Mouse (Mus musculus): Measurements from ENCODE around the gene Cipc. TPM values are rescaled to one million over a fixed set of nuclear protein-coding genes. Genes with fewer than 3 reads are reported as not detected.
A peak's percentile ranks its signal among the peaks of the same experiment; 100 is the strongest.

Gene Cipc
- polyA plus RNA-seq, 1 experiment from 2014 or later: 26.7 TPM

DNA sequence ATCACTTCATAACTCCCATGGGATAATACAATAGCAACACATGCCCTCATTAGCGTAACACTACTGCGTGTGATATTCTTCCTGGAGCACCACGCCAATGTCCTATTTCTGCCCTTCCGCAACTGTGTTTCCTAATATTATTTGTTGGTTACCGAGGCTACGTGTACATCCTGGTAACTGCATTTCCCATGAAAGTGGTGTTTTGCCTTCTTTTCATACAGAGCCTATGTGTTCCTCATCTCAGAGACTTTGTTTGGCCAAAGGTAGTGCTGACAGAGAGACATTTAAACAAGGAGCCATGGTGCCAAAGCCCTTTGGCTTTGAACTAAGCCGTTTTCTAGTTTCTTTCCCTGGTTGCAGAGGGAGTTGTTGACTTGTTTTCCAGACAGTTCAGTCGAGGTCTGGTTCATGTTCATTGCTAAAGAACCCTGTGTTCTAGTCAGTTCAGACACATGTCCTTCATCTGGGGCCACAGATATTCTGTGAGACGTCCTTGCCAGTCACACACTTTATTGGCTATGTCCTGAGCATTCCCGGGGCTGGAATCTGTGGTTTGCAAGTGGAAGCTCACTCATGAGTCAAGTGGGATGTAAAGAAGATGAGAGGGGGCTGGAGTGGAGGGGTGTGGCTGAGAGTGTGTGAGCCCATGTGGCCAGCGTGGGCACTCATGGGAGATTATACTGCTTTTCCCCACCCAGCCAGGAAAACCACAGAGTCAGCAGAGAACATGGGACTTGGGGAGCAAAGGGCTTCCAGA, 10.1 kb upstream of the Cipc start:
- H3K27ac ChIP-seq: no peak overlapping the region
- no peaks in the 10 kb centered on the region for H3K27me3 ChIP-seq (ENCODE audit: insufficient read depth, poor library complexity, severe bottlenecking)
- H3K36me3 ChIP-seq: no peaks in the 10 kb centered on the region
- peaks cover 17% of the 10 kb centered on the region for H3K4me1 ChIP-seq
- DNase-seq (ENCODE audit: low spot score): no peak
- no peak overlapping the region for H3K4me3 ChIP-seq
- H3K9me3 ChIP-seq: no peaks in the 10 kb centered on the region
- 76% methylated on average over 11 of the region's 11 CpGs for WGBS

DNA sequence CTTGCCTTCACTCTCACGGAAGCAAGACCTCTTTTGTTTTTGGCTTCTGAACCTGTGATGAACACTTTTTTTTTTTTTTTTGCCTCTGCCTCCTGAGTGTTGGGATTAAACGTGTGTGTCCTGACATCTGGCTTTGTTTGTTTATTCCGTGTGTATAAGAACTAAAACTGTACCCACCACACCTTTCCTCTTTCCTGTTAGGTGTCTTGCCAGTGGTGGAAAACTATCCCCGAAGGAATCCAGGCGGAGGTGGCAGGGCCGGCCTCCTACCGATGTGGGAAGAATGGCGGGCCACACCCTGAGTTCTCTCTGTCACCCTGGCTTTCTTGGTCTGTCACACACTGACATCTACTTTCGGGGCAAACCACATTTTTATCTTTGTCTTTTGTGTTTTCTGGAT, 8.3 kb upstream of the Cipc start:
- H3K4me1 ChIP-seq: peaks cover 16% of the 10 kb centered on the region
- 69% methylated on average over 9 of the region's 9 CpGs for WGBS
- H3K9me3 ChIP-seq: no peaks in the 10 kb centered on the region
- H3K27me3 ChIP-seq (ENCODE audit: insufficient read depth, poor library complexity, severe bottlenecking): no peaks in the 10 kb centered on the region
- DNase-seq (ENCODE audit: low spot score): no peak
- no peak overlapping the region for H3K4me3 ChIP-seq
- no peaks in the 10 kb centered on the region for H3K36me3 ChIP-seq
- H3K27ac ChIP-seq: no peak overlapping the region

GRCm38 (mm10) chr12:86941173-86941572, 5.7 kb upstream of the Cipc start:
- no peaks in the 10 kb centered on the region for H3K9me3 ChIP-seq
- no peak for DNase-seq (ENCODE audit: low spot score)
- H3K4me3 ChIP-seq: peak overlapping the region; percentile 15; the same call in 1 of the 2 replicates
- H3K36me3 ChIP-seq: no peaks in the 10 kb centered on the region
- peak overlapping the region; percentile 74 for H3K27ac ChIP-seq
- peaks cover 20% of the 10 kb centered on the region for H3K4me1 ChIP-seq
- 43% methylated on average over 11 of the region's 11 CpGs for WGBS
- H3K27me3 ChIP-seq (ENCODE audit: insufficient read depth, poor library complexity, severe bottlenecking): no peaks in the 10 kb centered on the region

DNA sequence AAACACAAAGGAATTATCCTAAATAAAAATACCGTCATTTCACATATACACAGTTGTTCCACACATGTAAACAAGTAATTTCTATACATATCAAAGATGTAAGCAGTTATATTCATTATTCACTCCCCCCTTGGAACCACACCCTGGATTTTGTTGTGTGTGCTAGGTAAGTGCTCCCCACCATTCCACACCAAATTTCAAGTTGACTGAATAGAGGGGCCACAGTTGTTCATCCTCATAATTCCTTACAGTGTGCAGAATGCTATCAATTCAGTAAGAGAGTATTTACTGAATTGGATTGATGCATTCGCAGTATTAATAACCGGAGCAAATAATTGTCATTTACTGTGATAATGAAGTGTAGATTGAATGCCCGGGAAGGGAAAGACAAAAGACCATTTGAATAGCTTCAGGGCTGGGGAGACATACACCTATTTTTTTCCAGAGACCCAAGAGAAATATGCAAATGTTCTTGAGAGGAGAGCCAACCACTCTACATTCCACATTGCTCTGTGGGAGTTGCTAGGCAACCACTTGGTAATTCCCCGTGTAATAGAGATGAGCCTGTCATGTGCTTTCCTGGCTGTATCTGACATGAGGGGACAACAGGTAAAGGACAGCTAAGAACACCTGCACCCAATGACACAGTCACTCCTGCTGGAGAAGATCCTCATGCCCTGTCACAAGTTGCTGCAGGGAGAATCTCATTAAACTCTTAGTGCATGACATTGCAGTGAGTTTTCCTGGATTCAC, 4.9 kb upstream of the Cipc start:
- peak overlapping the region; percentile 18; the same call in 1 of the 2 replicates for H3K27ac ChIP-seq
- no peaks in the 10 kb centered on the region for H3K36me3 ChIP-seq
- peaks cover 23% of the 10 kb centered on the region for H3K4me1 ChIP-seq
- H3K4me3 ChIP-seq: no peak overlapping the region
- 60% methylated on average over 5 of the region's 5 CpGs for WGBS
- DNase-seq (ENCODE audit: low spot score): no peak
- no peaks in the 10 kb centered on the region for H3K9me3 ChIP-seq
- no peaks in the 10 kb centered on the region for H3K27me3 ChIP-seq (ENCODE audit: insufficient read depth, poor library complexity, severe bottlenecking)

GRCm38 (mm10) chr12:86943421-86943820, 3.4 kb upstream of the Cipc start:
- 83% methylated on average over 8 of the region's 8 CpGs for WGBS
- Histone ChIP-seq H3K9me3 (no peaks in the 10 kb centered on the region), H3K4me1 (peaks cover 37% of the 10 kb centered on the region), H3K27me3 (ENCODE audit: insufficient read depth, poor library complexity, severe bottlenecking) (no peaks in the 10 kb centered on the region), H3K27ac (no peak overlapping the region), H3K4me3 (no peak overlapping the region), H3K36me3 (no peaks in the 10 kb centered on the region)
- DNase-seq (ENCODE audit: low spot score): no peak

- H3K4me3 ChIP-seq: no peak overlapping the region
- 13% methylated on average over 4 of the region's 4 CpGs for WGBS
- no peaks in the 10 kb centered on the region for H3K27me3 ChIP-seq (ENCODE audit: insufficient read depth, poor library complexity, severe bottlenecking)
- no peak for DNase-seq (ENCODE audit: low spot score)
- no peaks in the 10 kb centered on the region for H3K9me3 ChIP-seq
- H3K4me1 ChIP-seq: peaks cover 49% of the 10 kb centered on the region
- H3K27ac ChIP-seq: no peak overlapping the region
- H3K36me3 ChIP-seq: no peaks in the 10 kb centered on the region
Measured at GRCm38 (mm10) chr12:86945126-86945525, 1.7 kb upstream of the Cipc start.

DNA sequence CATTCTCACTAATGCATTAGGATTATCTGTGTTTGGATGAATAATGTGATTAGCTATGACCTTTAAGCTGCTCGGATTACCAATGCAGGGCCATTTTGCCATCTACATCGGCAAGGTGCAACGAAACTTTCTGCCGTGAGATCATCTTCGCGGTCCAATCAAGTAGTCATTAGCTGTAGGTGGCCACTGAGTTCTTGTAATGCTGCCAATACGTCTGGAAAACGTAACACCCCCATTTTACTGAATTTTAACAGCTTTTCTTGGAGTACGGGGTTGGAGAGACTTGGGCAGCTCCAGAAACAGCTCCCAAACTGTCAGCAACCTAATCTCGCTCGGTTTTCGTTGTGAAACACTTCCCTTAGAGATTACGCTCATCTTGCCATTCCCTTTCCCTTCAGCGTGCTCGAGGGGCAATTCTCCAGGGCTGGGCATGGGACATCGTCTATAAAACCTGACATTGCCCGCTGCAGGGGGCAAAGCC, 502 bp upstream of the Cipc start:
- peaks cover 52% of the 10 kb centered on the region for H3K4me1 ChIP-seq
- H3K27me3 ChIP-seq (ENCODE audit: insufficient read depth, poor library complexity, severe bottlenecking): no peaks in the 10 kb centered on the region
- 1% methylated on average over 17 of the region's 17 CpGs for WGBS
- peak overlapping the region; percentile 78 for H3K4me3 ChIP-seq
- H3K27ac ChIP-seq: peak overlapping the region; percentile 100
- no peaks in the 10 kb centered on the region for H3K36me3 ChIP-seq
- no peak for DNase-seq (ENCODE audit: low spot score)
- H3K9me3 ChIP-seq: no peaks in the 10 kb centered on the region

DNA sequence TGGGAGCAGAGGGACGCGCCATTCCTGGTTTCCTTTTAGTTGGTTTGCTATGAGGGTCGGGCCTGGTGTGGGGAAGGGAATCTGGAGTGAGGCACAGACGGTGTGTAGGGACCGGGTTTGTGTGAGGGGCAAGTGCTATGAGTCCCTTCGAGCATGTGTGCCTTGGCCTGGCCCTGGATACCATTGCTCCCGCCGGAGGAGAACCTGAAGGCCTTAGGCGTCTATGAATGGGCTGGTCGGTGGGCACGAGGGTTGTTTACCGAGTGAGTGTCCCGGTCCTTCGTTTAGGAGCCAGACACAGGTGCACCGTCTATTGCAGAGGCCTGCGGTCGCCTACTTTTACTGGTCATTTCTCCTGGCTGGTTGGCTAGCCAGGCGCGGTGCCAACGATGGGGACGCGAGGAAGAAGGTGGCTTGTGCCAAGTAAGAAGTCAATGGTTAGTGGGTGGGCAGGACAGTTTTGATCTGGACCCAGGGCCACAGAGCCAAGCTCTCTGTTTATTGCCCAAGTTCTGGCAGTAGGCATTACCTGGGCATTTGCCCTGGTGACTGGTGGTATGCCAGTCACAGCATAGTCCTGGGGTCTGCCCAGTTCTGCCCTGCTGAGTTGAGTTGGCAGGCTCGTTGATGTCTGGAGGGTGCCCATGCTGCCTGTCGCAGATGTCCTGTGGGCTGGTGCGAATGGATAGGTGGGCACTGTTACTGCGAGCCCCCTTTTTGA, 998 bp downstream of the Cipc start:
- H3K27ac ChIP-seq: peak overlapping the region; percentile 100
- H3K4me3 ChIP-seq: peak overlapping the region; percentile 78
- peaks cover 7% of the 10 kb centered on the region for H3K36me3 ChIP-seq
- H3K4me1 ChIP-seq: peaks cover 40% of the 10 kb centered on the region
- peak; percentile 85 for DNase-seq (ENCODE audit: low spot score)
- H3K9me3 ChIP-seq: no peaks in the 10 kb centered on the region
- no peaks in the 10 kb centered on the region for H3K27me3 ChIP-seq (ENCODE audit: insufficient read depth, poor library complexity, severe bottlenecking)
- 23% methylated on average over 26 of the region's 26 CpGs for WGBS

DNA sequence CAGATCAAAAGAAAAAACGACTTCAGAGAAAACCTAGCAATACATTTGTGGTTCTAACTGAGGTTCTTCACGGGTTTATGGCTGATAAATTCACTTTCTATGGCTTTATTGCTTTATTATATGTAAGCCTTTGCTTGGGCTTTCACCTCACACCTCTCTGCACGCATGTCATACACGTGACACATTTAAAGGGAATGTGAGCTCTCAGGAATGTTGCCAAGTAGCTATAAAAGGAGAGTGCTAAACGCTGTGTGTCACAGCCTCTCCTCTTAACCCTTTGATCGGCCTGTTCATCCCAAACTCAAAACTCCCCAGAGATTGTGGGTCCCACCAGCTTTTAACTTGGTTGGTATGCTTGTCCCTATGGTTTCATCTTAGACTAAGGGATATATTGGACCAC, 1.8 kb downstream of the Cipc start:
- H3K9me3 ChIP-seq: no peaks in the 10 kb centered on the region
- peaks cover 40% of the 10 kb centered on the region for H3K4me1 ChIP-seq
- peaks cover 14% of the 10 kb centered on the region for H3K36me3 ChIP-seq
- peak overlapping the region; percentile 100; the same call in 1 of the 2 replicates for H3K27ac ChIP-seq
- peak overlapping the region; percentile 78 for H3K4me3 ChIP-seq
- H3K27me3 ChIP-seq (ENCODE audit: insufficient read depth, poor library complexity, severe bottlenecking): no peaks in the 10 kb centered on the region
- DNase-seq (ENCODE audit: low spot score): no peak
- WGBS: 39% methylated on average over 6 of the region's 6 CpGs

DNA sequence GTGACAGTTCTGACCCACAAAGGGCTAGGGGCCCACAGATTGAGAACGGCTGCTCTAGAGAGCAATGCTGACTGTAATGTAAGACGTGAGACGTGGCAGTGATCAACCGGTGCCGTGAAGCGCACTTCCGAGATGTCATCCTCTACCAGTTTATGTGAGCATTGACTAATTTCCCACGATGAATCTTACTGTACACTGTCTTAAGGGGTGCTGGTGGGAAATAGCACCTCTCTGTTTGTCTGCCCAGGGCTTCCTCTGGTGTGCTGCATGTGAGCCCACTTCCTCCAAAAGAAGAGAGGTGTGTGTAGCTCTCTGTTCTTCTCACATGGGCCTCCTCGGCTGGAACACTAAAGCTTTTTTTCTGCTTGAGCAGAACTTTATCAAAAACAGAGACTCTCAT, 2.7 kb downstream of the Cipc start:
- Histone ChIP-seq H3K27ac (peak overlapping the region; percentile 100; the same call in 1 of the 2 replicates), H3K36me3 (peaks cover 23% of the 10 kb centered on the region), H3K4me1 (peaks cover 40% of the 10 kb centered on the region), H3K27me3 (ENCODE audit: insufficient read depth, poor library complexity, severe bottlenecking) (no peaks in the 10 kb centered on the region), H3K4me3 (0 out of 2 replicates have a peak overlapping the region, but pooled peaks have one; percentile 5), H3K9me3 (no peaks in the 10 kb centered on the region)
- WGBS: 90% methylated on average over 9 of the region's 9 CpGs
- DNase-seq (ENCODE audit: low spot score): no peak

DNA sequence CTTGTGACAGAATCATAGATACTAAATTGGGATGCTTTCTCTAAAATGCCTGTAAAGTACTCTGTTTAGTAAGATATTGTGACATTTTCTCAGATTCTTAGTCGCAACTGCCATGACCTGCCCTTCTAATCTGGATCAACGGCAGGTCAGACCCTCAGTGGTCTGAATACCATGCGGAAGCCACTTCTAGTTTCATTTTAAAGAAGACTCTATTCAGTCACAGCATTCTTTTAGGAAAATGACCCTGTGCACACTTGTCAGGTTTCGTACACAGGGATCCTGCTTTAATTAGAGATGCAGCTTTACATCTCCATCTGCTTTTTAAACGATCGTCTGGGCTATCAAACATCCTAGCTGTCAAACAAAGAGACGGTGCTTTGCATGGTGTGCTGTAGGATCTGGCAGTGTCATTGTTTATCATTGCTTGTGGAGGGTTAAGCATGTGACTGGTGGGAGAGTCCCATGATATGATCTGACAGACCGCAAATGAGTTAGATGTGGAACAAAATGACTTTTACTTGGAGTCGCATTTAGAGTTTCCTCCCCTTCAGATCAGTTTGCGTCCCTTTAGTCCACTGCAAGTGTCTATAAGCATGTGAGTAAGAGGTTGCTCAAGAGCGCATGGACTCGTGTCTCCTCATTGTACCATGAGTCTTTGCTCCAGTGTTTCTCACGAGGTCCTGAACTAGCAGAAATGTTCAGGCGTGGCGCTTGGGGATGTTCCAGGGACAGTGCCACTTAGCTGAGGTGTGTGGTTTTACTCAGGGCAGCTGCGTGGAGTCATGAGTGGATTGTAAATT, 3.5 kb downstream of the Cipc start:
- H3K4me1 ChIP-seq: peaks cover 40% of the 10 kb centered on the region
- no peaks in the 10 kb centered on the region for H3K27me3 ChIP-seq (ENCODE audit: insufficient read depth, poor library complexity, severe bottlenecking)
- WGBS: 87% methylated on average over 16 of the region's 16 CpGs
- peaks cover 32% of the 10 kb centered on the region for H3K36me3 ChIP-seq
- 0 out of 2 replicates have a peak overlapping the region, but pooled peaks have one; percentile 36 for H3K27ac ChIP-seq
- H3K4me3 ChIP-seq: no peak overlapping the region
- no peaks in the 10 kb centered on the region for H3K9me3 ChIP-seq
- no peak for DNase-seq (ENCODE audit: low spot score)

DNA sequence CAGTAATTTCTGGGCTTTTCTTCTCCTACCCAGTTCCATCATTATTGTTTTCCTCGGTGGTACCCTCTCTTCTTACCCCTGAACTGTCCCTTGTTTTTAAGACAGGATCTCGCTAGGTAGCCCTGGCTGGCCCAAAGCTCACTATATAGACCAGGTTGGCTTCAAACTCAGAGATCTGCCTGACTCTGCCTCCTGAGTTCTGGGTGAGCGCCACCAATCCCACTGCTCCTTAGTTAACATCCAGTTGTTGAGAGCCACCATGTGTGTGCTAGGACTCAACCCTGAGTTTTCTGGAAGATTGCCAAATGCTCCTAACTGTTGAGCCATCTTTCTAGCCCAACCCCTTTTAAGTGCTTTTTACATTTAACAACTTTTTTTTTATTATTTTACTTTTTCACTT, 4.1 kb downstream of the Cipc start:
- Histone ChIP-seq H3K4me3 (no peak overlapping the region), H3K27me3 (ENCODE audit: insufficient read depth, poor library complexity, severe bottlenecking) (no peaks in the 10 kb centered on the region), H3K27ac (no peak overlapping the region), H3K36me3 (peaks cover 37% of the 10 kb centered on the region), H3K4me1 (peaks cover 43% of the 10 kb centered on the region), H3K9me3 (no peaks in the 10 kb centered on the region)
- 88% methylated on average over 3 of the region's 3 CpGs for WGBS
- no peak for DNase-seq (ENCODE audit: low spot score)
